Mouse (Mus musculus) right cerebral cortex, postnatal 14 days (tissue): Measurements from ENCODE around the gene Zfand3.
A peak's percentile ranks its signal among the peaks of the same experiment; 100 is the strongest.

Experiments
- DNase-seq: peaks from one replicate; pipeline ENCODE4 v3.0.0; 2022

The Zfand3 gene

DNA sequence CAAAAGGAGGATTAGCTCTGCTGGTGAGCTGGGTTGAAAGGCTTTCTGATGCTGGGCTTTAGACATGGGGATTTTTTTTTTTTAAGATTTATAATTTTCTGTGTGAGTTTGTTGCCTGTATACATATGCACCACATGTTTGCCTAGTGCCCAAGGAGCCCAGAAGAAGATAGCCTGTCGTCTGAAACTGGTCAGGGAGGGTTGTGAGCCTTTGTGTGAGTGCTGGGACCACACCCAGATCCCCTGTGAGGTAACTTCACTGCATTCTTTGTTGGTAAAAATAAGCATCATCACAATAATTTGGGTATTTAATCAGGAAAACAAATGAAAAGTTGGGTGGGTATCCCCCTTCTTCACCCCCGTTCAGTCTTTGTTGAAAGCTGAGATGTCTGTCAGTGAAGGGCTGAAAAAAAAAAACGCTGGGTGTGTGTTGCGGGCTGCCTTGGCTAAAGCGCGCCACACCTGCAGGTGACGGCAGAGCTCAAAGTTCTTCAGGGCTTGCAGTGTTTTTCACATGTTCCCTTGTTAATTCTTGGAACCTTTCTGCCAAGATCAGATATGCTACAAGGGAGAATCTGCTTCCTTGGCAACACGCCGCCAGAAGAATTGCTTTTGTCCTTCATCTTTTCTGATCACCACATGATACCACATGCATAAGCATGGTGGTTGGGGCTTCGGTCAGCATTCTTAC lies 154.0 kb downstream of the Zfand3 start:
- no peak for DNase-seq

DNA sequence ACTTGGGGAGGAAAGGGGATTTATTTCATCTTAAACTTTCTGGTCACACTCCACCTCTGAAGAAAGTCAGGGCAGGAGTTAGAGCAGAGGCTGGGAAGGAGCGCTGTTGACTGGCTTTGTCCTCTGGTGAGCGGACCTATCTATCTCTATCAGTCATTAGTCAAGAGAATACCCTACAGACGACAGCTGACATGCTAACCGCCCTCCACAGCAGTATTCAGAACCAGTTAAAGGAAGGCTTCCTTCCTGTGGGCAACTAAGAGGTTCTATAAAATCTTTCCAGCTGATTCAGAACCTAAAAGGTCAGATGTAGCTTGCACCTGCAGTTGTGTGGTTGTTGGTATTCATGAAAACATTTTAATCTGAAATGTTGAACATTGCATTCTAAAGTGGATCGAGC lies 154.8 kb downstream of the Zfand3 start:
- DNase-seq, result no peak

DNA sequence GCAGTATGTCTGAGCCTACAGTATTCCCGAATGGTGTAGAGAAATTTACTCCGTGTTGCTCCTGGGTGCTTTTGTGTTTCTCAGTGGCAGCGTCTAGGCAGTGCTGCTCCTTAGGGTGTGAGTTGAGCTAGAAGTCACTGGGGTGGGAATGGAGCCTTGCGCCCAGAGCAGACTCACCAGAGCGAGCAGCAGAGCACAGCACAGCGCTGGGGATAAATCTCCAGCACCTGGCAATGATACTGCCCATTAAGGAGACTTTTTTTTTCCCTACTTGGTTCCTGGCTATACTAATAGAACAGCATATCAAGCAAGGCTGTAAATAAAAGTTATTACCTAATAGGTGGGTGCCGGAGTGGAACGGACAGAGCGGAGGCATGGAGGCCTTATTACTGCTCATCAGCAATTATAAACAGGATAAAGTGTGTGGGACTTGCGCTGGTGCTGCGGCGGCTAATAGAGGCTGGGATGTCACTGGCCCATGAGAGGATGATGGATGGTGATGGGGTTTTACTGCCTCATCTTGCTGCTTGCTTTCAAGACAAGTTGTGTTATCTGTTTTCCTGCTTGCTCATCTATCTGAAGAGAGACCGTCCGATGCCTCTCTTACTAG lies 156.4 kb downstream of the Zfand3 start:
- DNase-seq, result no peak

DNA sequence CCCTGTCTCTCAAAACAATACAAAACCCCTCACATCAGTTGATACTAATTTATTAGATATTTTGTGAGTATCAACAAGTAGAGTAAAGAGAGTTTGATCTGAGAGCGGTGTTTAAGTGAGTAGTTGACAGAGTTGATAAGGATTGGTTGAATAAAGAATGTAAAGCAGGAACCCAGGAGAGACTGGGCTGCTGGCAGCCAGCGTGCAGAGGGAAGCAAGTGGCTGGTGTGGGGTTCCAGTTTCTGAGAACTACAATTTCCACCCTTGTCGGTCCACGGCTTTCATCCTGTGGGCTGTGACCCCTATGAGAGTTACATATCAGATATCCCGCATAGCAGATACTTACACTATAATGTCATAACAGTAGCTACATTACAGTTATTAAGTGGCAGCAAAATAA lies 158.4 kb downstream of the Zfand3 start:
- DNase-seq, result no peak

DNA sequence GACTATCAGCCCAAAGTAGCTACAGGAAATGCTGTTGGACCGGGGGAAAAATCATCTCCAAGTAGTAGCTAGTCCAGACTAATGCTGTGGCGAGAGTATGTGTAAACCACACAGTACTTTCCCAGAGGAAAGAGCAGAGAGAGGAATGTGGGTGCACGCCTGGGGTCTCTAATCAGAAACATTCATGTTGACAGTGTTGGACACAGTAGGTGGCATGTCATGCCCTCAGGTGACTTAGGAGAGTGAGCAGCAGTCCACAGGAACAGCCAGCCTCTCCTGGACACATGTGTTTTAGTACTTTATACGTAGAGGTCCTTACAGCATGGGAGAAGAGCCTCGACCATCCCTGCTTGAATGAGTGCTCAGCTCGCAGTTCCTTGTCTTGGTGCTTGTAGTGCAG lies 159.3 kb downstream of the Zfand3 start:
- DNase-seq, result no peak

DNA sequence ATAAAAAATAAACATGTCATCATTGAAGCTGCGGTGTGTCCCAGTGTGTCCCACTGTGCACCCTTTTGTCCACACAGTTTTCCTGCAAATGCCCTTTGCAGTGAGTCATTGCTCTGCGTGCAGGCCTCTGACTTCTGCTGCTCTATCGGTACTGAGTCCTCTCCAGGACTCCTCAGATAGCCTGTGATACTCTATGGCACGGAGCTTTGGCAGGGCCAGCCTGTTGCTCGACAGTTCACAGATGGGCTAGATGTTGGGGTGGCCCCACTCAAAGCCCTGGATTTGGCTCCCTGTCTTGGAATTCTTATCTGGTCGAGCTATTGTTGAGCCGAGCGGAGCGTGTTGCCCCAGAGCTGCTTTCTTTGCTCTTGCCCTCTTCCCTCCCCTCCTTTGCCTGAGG lies 160.3 kb downstream of the Zfand3 start:
- no peak for DNase-seq

DNA sequence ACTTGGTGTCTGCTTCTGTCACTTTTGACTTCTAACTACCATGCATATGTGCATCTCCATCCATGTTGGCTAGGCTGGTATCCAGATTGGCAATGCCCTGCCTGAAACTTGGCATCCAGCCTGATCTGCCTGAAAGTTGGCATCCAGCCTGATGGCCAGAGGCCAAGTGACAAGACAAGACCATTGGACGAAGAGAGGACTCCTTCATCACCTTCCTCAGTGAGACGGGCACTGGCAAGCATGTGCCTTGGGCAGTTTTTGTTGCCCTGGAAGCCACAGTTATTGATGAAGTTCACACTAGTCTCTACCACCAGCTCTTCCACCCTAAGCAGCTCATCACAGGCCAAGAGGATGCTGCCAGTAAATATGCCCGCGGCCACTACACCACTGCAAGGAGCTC lies 172.9 kb downstream of the Zfand3 start:
- DNase-seq, result no peak

DNA sequence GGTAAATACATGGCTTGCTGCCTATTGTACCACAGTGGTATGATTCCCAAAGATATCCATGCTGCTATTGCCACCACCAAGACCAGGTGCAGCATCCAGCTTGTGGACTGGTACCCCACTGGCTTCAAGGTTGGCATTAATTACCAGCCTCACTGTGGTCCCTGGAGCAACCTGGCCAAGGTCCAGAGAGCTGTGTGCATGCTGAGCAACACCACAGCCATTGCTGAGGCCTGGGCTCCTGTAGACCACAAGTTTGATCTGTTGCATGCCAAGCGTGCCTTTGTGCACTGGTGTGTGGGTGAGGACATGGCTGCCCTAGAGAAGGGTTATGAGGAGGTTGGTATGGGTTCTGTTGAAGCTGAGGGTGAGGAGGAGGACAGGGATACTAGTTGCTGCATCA lies 173.9 kb downstream of the Zfand3 start:
- no peak for DNase-seq

DNA sequence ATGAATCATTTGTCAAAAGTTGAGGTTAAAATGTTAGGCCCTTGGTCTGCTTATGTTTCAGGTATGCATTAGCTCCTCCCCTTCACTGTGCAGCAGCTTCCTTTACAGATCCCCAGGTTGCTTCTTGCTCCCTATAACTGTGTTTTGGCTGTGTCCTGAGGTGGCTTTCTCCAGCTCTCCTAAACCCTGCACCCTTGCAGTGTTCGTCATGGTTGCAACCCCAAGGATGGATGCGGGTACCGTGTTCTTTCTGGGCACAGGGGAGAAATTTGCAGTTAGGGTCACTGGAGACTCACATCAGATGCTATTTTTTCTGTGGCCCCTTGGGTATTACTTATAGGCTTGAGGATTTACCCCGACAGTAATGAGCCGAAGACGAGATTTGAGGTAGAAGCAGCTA lies 175.7 kb downstream of the Zfand3 start:
- DNase-seq, result no peak

DNA sequence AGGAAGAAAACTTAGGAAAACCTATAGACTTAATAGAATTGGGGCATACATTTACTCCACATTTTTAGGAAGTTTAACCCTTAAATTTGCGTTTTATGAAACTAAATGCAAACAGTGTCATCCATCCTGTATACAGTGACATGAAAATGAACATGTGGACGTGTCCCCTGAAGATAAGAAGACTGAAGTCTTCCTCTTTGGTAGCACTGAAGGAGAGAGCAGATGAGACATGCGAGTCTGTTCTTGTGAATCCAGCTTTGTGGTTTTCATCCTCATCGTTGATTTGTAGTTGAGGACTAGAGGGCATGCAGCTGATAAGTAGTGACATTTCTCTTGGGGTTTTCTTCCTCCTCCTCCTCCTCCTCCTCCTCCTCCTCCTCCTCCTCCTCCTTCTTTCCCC lies 177.0 kb downstream of the Zfand3 start:
- no peak for DNase-seq

DNA sequence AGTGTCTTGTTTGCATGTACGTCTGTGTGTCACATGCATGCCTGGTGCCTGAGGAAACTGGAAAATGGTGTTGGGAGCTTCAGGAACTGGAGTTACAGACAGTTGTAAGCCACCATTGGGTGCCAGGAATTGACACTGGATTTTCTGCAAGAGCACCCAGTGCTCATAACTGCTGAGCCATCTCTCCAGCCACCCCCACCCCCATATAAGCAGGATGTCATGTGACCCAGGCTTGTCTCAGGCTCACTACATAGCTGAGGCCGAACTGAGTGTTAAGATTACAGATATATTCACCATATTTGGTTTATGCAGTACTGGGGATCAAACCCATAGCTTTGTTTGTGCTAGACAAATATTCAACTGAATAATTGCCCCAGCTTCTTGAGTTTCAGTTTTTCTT lies 177.5 kb downstream of the Zfand3 start:
- no peak for DNase-seq

DNA sequence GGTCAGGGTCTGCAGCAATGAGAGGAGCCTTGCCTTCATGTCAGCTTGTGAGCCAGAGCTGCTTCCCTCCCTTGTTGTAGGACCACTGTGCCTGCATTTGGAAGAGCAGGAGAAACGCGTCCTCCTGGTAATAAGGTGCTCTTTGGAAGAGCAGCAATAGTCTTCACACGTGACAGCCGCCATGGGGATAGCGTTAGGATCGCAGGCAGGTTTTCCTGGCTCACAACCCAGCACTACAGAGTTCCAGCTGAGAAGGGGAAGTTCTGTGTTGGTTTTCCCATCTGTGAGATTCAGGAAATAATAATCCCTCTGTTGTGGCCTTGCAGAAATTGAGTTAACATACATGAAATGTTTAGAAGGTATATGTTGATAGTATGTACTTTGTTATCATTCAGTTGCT lies 179.0 kb downstream of the Zfand3 start:
- no peak for DNase-seq

DNA sequence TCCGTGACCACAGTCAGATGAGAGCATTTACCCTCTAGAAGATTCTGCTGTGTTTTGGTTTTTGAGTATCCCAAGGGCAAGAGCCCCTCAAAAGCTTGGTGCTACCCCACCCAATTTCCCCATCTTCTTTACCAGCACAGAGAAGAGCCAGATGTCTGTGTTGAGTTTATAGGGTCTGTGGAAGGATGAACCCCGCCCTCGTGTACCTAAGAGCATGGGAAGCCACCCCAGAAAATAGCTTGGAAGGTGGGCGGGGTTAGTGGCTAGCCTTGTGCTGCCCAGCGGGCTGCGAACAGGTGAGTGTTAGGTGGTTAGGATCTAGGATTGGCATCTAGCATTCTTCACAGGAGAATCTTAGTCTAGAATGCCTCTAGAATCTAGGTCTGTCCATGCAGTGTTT lies 182.6 kb downstream of the Zfand3 start:
- no peak for DNase-seq

DNA sequence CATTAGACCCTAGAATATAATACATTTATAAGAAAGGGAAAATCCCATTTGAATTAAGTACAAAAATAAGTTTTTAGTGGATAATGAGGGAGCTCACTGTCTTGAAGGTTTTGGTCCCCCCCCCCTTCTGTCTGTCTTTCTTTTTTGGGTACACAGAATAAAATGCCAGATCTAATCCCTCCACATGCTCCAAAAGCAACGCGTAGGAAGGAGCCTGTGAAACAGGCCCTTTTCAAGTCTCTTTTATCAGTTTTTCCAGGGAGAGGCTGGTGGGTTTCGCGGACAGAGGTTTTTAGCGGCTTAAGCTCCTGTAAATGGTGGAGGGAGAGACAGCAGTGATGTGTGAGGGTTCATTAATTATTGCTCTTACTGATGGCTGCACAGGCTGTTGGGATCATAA lies 183.0 kb downstream of the Zfand3 start:
- no peak for DNase-seq

DNA sequence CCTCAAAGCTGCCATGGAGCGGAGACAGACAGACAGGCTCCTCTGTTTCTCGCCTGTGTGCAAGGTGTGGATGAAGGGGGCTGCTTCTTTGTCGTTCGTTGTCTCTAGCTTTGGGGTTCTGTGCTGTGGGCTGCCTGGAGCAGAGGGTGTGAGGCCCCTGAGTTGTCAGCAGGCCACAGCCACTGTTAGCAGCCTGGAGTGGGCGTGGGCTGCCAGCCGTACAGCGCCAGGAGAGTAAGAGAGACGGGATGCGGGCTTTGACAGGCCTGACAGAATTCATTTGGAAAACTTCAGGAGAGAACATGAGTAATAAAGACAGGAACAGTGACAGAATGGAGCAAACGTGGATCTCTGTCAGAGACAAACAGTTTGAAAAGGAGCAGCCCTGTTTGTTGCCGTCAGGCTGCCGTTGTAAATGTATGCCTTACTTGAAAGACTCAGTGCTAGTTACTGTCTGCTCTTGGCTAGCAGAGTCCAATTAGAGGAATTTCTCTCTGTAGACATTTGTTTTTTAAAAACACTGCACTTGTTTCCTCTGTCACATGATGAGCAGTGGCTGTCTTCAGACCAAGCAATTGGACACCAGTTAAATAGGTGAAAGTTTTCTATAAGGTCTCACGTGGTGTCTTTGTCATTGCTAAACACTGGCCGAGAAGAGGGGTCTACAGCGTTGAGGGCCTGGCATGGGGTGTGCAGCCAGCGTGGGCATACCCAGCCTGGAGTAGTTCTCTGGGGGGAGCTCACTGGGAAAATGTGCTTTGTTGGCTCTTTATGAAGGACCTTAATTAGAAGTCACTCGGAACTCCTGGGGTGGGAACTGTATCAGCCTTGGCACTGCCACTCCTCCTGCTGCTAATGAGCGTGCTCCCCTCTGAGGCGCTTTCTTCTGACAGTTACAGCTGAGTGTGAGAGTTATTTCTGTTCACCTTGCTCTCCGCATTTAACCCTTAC lies 183.8 kb downstream of the Zfand3 start:
- no peak for DNase-seq

DNA sequence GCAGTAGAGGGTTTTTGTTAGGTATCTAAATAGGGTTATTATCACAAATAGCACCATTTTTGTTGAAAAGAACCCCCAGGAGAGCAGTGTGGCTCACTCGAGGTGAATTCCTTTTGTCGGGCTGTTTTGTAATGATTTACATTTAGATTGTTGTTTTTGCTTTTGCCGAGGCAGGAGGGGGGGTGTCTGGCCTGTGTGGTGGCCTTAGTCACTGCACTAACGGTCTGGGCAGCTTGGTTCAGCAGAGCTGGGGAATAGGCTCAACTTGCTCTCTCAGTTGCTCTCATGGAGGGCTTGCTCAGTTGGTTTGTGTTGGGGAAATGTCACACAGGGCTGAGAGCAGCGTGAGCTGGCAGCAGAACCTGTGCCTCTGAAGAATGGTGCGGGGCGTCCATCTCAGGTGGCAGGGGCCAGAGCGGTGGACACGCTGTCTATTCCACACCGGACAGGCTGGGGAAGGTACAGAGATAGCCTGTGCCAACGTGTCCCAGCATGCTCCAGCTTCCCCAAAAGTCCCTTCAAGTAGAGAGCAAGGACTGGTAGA lies 186.6 kb downstream of the Zfand3 start:
- DNase-seq, result no peak

DNA sequence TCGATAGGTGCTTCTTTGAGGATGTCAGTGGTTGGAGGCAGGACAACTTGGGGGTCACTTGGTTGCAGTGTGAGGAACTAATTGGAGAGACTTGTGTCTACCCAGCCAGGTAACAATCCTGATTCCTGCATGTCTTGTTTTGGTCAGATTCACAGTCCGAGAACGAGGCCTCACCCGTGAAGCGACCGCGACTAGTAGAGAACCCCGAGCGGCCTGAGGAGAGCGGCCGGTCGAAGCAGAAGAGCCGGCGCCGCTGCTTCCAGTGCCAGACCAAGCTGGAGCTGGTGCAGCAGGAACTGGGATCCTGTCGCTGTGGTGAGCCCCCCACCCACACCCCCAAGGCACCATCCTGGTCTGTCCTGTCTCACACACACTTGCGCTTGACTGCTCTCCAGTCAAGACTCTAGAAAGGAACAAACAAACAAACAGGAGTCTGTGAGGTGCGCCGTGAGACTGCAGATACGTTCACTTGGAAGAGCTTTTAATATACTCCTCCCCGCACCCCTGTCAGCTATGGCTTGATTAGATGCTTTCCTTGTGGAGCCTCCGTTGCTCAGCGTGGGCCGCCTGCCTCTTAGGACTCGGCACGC lies 188.0 kb downstream of the Zfand3 start:
- DNase-seq, result peak; percentile 9

DNA sequence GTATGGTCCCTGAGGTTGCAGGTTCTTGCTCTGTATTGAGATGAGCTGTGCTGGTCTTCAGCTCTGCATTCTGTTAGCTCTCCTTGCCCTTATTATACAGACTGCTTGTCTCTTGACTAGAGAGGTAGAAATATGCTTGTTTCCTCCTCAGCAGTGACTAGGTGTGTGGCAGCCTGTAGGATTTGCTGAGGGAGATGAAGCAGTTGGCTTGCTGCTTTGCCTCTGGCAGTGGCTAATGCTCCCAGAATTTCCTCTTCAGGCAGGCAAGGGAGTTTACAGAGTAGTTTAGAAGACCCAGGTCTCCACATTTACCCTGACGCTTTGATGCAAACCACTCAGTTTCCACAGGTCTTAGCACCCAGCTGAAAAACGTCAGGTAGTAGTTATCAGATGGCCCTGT lies 189.1 kb downstream of the Zfand3 start:
- peak; percentile 2 for DNase-seq

DNA sequence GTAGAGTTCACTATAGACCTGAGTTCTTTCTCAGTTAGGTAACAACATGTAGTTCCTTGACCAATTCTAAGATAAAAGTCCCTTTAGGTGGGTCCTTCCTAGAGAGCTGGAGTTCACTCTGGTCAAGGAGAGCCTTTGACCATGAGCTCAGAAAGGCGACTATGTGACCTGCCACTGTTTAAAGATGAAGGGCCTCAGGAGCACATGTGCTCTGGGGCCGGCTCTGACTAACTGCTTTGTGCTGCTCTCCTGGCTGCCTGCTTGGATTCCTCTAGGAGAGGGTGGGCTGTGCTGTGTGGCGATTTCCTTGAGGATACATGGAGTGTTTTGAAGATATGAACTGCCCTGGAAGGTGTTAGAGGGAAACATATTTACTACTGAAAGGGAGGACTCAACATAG lies 189.6 kb downstream of the Zfand3 start:
- peak; percentile 3 for DNase-seq

DNA sequence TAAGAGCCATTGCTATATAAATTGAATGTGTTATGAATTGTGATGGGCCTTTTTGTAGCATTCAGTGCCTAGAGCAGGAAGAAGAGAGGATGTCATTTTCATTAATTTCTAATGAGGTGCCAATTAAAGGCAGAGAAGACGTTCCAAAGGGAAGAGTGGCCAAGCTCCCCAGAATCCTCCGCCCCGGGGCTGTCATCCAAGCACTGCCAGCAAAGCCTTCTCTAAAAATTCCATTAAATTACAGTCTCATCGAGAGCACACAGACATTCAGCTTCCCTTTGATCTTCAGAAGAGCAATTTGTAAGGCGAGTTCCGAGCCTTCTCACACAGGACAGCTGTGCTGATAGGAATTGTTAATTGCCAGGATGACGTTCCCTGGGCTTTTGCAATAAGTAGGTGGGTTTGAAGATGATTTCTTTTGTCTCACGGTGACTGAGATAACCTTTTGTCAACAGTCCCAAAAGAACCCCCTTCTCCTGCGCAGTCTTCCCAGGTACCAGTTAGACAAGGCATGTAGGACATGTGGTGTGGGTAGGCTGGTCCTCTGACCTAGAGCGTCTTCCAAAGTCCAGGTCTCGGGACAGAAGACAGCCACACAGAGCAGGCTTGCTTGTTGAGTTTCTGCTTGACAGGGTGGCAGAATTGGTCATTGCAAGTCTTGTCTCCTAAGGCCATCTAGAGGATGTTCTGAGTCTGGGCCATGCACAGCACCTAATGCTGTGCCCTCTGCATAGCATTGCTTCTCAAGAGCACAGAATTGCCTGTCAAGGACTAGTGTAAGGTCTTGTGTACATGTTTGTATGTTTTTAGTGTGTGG lies 190.3 kb downstream of the Zfand3 start:
- peak; percentile 2 for DNase-seq

DNA sequence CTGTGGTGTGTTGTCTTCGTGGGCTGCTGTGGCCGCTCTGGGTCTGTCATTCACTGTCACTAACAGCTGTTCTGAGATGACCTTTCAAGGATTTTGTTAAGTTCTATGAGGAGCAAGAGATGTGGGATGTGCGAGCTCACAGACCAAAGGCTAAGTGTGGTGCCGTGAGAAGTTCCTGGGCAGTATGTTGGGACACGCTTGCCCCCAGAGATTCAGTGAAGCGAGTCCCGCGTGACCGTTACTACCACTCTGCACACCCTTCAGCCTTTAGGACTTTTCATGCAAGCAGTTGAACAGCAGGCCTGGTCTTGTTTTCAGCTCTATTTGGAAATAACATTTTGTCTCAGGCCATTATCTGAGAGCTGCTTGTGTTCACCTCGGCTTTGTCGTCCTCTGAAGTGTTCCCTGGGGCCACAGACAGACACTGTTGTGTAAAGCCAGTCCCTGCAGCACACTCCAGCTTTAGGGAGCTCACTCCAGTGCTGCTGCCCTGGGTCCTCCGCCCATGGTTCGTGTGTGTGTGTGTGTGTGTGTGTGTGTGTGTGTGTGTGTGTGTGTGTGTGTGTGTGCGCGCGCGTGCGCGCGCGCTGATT lies 191.2 kb downstream of the Zfand3 start:
- peak; percentile 4 for DNase-seq
